Comparison of ENCODE assay signal across 8 mouse cellular contexts in genomic region chr2:129715671-129716070, GRCm38 (mm10). TPM values are rescaled to one million over a fixed set of nuclear protein-coding genes. Genes with fewer than 3 reads are reported as not detected.
DNase-seq lines count a peak whose midpoint lies in the region; ATAC-seq lines count a peak whose summit lies in the region.

No protein-coding gene starts in this region.

- ATAC-seq in cerebellum, adult (ENCODE audit: insufficient number of reproducible peaks, low FRiP score, low TSS enrichment): no peak
- ATAC-seq in neural tube, embryonic 15.5 days (ENCODE audit: low FRiP score): no peak
- 0 out of 2 replicates have a peak, but pooled peaks have one; percentile 27 for ATAC-seq in monocyte, adult 5-6 weeks (replicated peaks; ENCODE audit: insufficient number of reproducible peaks, low FRiP score, low TSS enrichment, poor library complexity, severe bottlenecking)

- DNase-seq in cerebellum, postnatal 10 days: peak; percentile 62 to 68
- DNase-seq in neural tube, embryonic 10.5 days (ENCODE audit: extremely low spot score, low spot score): peak; percentile 66
- DNase-seq in embryo, embryonic 9.5 days (ENCODE audit: extremely low spot score): peak; percentile 64
- peak; percentile 13 for DNase-seq in large intestine, adult 2 months (ENCODE audit: low read depth, low spot score)
- DNase-seq in urinary bladder, postnatal 25 days (ENCODE audit: low spot score): peak; percentile 58

- H3K4me2 ChIP-seq in neural tube, embryonic 15.5 days: no peak overlapping the region

- H3K4me3 ChIP-seq in neural tube, embryonic 15.5 days (replicated peaks): no peak overlapping the region

- no peak overlapping the region for H3K9ac ChIP-seq in neural tube, embryonic 15.5 days (replicated peaks)

- no peaks in the 10 kb centered on the region for H3K4me1 ChIP-seq in neural tube, embryonic 15.5 days

- H3K36me3 ChIP-seq in neural tube, embryonic 15.5 days: no peaks in the 10 kb centered on the region

- H3K27me3 ChIP-seq in neural tube, embryonic 15.5 days (replicated peaks): no peaks in the 10 kb centered on the region

- no peak overlapping the region for H3K27ac ChIP-seq in neural tube, embryonic 15.5 days (replicated peaks)

- H3K9me3 ChIP-seq in neural tube, embryonic 15.5 days (replicated peaks): no peaks in the 10 kb centered on the region; the same call in 1 of the 2 replicates

- WGBS in neural tube, embryonic 15.5 days: 18% methylated on average over 10 of the region's 10 CpGs
- WGBS in large intestine, adult 2 months: 8% methylated on average over 10 of the region's 10 CpGs

RNA-seq across cellular contexts. Expression of gene Pdyn, which starts 16.0 kb away (rescaled TPM):
- 43.7 and 43.9 TPM in 2 replicates for polyA plus RNA-seq in neural tube, embryonic 15.5 days (2015; fragmentation: Nextera tagmentation; extraction: Ambion mirVana)
- polyA plus RNA-seq in large intestine, adult 2 months (2012; rRNA removed): 0.09 and 0.32 TPM in 2 replicates
- not detected in 3 replicates for total RNA-seq in monocyte, adult 5-6 weeks (2017)

Comparison
In these comparisons a context has a peak if more than half of its experiments do, and no peak if none do; other contexts are left out.
1. DNase-seq: peak in every context shown above with its lines; median percentile 66 in neural tube, embryonic 10.5 days; 65 in cerebellum, postnatal 10 days; 64 in embryo, embryonic 9.5 days; 58 in urinary bladder, postnatal 25 days; 13 in large intestine, adult 2 months.
2. RNA of gene Pdyn, which starts 16.0 kb away (polyA plus RNA-seq): 43.7 to 43.9 TPM in neural tube, embryonic 15.5 days; 0.09 to 0.32 TPM in large intestine, adult 2 months; every median in the first group is over 10 times any median in the second.